Mouse (Mus musculus) telencephalon, adult 2 months (tissue): ENCODE measurements around the gene Grk4.

Experiments used
- DNase-seq: peaks from one replicate; pipeline ENCODE4 v3.0.0-alpha.2; 2011; ENCODE audit warnings: low read depth, low spot score

Grk4 gene

DNA sequence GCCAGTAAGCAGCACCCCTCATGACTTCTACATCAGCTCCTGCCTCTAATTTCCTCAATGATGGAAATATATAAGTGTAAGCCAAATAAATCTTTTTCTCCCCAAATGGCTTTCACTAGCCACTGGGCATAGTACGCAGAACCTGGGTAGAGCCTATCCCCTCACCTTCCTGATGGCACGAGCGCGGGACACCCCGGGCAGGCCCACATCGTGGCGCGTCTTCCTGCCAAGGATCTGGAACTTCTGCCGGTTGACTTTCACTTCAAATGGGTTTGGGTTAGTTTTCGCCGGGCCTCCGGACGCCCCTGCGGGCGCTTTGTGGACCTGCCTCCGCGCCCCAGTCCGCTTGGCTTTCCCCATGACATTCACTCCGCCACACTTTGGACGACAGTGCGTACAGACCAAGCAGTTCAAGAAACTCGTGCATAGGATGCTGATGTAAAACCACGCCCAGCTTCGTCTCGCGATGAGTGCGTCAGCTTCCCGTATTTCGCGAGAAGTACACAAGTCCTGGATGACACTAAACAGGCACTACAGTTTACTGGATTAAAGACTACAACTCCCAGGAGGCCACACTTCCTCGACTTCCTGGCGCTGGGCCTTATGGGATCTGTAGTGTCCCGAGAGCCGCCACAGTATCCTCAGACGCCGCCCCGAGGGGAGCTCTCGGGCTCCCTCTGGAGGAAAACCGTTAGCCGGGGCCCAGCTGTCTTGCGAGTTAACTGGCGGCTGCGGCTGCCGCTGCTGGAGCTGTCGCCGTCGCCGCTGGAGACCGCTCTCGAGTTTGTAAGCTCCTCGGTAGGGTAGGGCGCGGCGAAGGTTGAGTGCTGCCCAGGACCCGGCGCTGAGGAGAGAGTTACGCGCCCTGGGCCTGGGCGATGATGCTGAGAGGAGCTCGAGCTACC lies at the start of gene Grk4, which contains the start of gene Nop14:
Gene Grk4 (plus strand): TSS at position 694 of the 905 bp plus-strand sequence.
Gene Nop14 (minus strand): TSS at position 463 of the 905 bp plus-strand sequence.
- DNase-seq: peak; percentile 99

DNA sequence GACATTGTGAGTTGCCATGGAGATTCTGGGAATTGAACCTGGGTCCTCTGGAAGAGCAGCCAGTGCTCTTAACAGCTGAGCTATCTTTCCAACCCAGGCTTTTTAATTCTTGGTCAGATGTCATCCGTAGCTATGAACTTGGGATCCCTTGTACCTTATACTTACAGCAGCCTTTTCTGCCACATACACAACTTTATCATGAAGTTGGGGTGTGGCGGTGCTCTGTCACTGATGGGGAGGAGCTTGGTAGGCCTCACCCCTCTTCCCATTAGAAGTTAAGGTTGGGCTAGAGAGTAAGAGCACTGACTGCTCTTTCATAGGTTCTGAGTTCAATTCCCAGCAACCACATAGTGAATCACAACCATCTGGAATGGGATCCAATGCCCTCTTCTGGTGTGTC lies 27.2 kb upstream of the Grk4 start:
- DNase-seq: no peak

DNA sequence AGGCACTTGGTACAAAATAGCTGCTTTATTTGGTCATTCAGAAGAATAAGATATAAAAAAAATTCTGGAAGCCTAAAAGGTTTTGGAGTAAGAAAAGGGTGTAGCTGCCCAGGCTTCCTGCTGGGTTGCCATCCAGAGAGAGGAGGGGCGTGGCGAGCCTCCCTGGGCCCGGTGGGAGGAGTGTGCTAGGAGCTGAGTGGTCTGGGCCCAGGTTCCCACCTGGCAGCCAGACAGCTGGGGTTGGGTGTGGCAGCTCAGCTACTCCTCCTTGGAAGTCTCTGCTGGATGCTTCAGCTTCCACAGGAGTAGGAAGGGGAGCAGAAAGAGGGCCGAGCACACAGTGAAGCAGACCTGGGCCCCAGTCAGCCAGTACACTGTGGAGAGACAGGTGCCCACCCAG lies 26.5 kb upstream of the Grk4 start:
- no peak for DNase-seq

DNA sequence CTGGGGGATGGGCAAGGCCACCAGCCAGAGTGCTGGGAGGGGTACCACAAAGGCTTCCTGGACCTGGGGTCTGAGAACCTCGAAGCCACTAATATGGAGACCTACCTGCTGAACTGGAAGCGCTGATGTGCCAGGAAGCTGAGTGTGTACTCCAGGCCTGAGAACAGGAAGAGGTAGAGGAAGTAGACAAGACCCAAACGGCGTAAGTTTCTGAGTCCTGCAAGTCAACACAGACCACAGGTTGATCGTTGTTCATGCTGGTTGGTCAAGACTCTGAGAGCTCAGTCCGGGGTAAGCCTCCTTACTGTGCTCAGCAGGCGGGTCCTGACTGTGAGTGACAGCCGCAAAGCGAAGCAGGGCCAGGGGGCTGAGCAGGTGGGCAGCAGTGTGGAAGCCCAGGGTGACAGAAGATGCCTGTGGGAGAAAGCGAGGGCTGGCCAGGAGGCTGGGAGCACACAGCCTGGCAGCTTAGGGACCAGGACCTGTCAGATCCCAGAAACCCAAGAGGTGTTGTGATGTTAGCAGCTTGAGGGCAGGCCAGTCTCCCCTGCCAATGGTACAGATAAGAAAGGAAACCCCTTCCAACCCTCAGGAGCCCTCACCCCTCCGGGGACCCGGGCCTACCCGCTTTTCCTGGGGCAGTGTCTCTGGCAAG lies 25.3 kb upstream of the Grk4 start:
- DNase-seq: no peak

DNA sequence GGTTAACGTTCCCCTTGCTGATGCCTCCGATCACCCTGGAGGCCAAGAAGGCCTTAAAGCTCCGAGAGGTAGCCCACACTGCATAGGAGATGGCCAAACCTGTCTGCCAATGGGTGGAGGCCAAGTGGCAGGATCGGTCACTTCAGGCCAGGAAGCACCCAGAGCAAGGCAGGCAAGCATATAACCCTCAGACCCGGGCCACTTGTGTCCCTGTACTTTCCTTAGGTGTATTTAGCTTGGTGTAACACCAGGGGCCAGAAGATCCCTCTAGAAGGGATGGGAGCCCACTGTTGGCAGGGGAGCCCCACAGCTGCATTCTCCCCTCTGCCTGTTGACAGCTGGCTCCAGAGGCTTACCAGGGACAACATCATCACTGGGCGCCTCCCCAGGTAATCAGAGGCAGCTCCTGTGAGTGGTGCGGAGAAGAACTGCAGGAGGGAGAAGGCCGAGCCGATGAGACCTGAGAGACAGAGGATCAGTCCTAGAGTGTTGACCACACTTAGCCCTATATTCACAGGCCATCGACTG lies 24.4 kb upstream of the Grk4 start:
- DNase-seq: no peak

DNA sequence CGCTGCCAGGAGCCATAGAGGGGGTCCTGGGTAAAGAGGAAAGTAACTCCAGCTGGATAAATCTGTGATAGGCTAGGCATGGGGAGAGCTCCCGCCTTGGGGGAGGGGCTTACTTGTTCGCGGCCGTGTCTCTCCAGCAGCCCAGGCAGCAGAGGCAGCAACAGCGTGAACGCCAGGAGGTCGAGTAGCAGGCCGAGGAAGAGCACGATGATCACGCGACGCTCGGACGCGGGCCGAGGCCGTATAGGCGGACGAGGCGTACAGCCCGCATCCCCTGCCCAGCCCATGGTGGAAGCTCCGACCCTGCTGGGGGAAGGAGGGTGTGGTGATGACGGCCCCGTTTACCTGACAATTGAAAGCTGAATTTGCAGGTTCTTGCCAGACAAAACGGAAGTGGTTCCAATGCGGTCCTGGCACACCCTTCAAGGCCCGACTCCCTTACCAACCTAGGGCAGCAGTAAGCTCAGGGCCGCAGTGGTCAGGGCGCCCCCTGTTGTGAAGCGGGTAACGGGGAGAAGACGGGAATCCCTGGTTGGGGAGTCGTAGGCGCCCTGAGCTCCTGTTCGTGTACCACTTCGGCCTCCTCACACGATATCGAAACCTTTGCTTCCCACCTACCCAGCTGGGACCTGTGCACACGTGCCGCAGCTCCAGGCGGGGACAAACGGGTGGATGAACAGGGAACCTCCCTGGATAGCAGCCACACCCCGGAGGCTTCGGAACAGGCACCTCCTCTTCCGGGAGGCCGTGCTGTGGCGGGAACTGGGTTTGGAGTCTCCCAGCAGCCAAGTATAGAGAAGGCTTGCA lies 23.5 kb upstream of the Grk4 start, which contains the start of gene Mfsd10:
Gene Mfsd10 (minus strand): TSS at position 732 of the 807 bp plus-strand sequence.
- peak; percentile 74 for DNase-seq

DNA sequence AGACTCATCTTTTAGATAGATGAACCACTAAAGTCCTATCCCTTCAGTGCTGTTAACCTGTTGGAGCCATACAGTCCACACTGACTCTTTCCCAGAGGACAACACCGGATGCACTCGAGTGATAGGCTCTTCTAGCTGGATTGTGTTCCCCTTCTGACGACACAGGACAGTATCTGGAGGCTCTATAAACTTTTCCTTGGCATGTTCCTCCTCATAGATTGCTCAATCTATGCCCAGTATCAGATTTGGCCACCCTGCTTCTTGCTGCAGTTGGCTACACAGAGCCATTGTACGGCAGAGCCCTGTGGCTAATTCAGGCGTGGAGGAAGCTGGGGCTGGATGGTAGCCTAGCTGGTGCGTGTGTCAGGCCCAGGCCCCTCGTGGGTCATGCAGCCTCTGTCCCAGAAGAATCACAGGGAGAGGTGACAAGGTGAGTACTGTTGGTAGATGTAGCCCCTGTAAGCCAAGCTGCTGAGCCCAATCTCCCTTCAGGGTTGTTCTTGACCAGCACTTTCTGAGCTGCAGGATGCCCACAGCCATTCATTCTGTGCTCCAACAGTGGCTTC lies 22.5 kb upstream of the Grk4 start:
- no peak for DNase-seq

DNA sequence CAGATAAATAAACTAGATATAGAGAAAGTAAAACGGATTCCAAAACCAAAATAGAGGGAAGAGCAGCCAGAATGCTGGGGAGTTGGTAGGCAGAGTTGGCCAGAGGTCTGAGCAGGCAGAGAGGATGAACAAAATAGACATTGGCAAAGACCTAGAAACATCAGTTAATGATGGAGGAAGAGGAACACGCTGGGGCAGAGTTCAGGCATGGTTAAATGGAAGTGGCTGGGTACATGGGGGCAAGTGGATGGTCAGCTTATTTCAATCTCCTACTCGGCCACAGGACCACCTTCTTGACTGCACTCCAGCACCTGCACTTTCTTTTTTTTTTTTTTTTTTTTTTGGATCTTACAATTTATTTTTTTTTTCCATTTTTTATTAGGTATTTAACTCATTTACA lies 18.2 kb upstream of the Grk4 start:
- DNase-seq: no peak

DNA sequence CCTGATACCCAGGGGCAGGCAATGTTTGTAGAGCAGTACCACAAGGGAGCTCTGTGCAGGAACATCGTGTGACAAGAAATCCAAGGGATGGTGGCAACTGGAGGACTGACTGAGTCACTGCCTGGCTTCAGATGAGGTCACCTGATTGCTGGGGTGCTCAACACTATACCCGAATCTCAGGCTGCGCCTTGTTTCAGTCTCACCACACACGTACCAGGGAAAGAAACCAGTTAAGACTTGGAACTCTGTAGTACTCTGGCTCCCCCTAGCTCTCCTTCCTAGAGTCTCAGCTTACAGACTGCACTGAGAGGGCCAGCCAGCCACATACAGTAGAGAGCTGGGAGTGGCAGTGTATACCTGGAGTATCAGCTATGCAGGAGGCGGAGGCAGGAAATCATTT lies 17.2 kb upstream of the Grk4 start:
- DNase-seq: peak; percentile 67

DNA sequence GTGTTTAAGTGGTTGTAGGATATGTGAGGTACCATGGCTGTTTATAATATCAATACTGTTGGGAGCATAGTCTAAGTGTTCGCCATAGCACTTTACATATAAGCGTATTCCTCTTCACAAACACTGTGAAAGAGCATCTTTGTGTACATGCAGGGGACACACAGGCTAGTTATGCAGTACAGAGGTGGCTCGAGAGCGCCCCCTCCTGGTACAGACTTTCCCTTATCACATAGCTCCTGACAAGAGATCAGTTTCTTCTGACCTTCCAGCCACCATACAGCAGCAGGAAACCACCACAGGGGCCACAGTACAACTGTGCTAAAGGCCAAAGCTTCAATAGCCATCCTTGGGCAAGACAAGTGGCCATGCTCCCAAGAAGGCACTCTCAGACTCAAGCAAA lies 12.6 kb upstream of the Grk4 start:
- DNase-seq: no peak

DNA sequence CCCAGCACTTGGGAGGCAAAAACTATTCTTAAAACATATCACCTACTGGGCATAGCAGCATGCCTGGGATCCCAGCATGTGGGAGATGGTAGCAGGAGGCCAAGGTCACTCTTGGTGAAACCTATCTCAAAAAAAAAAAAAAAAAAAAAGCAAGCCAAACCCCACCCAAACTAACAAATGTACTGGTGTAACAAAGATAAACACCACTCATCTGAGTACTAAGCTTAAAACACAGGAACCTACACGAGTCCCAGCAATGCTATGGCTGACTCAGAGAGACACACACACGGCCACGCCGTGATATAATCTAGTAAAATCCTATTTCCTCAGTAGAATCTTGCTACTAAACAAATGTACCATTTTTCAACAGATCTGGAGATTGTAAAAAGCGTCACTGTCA lies 7.2 kb upstream of the Grk4 start:
- DNase-seq: no peak

DNA sequence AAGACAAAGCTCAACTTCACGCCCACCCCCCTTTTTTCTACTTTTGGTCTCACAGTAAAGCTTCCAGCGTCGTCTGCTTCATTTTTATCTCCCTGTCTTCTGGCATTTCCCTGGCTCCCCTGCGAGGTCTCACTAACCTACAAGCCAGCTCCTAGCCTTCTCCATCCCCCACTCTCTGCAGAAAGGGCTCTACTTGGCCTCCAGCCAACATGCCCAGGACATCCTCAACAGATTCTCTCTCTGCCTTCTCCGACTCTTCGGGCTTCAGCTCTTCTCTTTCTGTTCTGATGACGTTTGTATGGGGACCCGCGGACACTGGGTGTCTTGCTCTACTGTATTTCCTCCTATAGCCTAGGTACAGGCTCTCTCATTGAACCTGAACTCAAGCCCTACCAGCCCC lies 5.3 kb upstream of the Grk4 start:
- DNase-seq: no peak

DNA sequence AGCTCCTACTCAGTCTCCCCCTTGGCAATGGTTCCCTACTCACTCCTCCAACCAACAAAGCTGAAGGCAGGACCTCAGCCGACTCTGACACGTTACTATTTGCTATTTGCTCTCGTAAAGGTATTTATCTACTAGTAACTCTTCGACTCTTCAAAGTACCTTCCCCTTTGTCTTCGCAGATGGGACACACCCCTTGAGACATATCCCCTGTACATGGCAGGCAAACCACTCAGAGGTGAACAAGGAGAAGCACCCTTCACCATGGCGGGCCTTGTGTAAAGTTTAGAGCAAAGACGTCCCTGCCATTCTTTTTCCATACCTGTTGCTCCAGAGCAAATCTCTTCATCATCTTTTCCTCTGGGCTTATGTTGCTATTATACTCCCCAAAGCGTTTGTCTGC lies 2.6 kb upstream of the Grk4 start:
- DNase-seq: no peak

DNA sequence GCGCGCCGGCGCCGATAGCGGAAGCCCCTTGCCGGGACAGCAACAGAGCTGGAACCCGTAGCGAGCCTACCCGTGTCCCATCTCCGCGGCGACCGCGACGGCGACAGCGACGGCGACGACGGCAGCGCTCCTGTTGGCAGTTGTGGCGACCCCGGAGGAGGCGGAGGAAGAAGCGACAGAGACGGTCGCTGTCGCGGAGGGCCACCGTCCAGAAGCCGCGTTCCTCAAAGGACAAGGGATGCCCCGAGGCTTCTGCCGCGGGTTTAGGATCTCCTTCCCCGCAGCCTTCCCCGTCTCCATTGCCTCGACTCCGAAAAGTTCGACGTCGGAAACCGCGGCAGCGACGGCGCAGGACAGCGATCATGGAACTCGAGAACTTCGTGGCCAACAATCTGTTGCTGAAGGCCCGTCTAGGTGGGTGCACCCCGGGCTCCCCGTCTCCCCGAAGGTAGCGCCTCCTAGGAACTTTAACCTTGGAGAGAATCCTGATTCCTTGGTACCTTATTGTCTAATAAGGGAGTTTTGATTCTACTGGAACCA lies 482 bp downstream of the Grk4 start:
- no peak for DNase-seq

DNA sequence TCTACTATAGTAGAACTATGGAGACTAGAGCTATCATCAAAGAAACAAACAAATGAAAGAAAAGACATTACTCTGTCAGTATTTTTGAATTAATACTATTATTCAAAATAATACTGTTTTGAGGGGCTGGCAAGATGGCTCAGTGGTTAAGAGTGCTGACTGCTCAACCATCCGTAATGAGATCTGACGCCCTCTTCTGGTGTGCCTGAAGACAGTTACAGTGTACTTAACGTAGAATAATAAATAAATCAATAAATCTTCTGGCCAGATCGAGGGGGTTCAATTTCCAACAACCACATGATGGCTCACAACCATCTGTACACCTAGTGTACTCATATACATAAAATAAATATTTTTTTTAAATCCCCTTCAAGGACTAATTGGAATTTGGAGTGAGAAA lies 1.7 kb downstream of the Grk4 start:
- no peak for DNase-seq

DNA sequence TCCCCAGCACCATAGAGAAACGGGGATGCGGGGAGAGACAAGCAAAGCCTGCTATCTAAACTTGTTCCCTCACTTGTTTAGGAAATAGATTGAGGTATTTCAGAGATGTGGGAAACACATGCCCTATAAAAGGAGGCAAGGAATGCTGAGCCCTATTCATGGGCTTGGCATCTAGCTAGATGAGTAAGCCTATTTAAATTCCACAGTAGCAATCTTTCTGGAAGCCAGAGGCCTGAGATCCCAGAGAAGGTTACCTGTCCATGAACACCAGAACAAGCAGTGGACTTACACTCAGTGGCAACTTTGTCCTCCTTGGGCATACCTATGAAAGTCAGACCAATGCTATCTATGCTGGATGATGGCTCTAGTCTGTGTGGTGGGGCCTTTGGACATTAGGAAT lies 3.1 kb downstream of the Grk4 start:
- no peak for DNase-seq

DNA sequence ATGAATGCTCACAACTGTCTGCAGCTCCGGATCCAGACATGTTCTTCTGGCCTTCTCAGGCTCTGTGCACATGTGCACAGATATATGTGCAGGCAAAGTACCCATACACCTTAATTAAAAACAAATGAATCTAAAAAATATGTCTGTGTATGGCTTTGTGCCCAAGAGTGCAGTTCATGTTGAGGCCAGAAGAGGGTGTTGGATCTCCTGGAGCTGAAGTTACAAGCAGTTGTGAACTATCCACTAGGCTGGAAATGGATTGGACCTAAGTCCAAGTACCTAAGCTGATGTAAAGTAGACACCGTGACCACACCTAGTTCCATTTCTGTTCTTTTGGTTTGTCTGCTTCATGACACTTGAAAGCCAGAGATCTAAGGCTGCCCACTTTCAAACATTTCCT lies 9.3 kb downstream of the Grk4 start:
- no peak for DNase-seq

DNA sequence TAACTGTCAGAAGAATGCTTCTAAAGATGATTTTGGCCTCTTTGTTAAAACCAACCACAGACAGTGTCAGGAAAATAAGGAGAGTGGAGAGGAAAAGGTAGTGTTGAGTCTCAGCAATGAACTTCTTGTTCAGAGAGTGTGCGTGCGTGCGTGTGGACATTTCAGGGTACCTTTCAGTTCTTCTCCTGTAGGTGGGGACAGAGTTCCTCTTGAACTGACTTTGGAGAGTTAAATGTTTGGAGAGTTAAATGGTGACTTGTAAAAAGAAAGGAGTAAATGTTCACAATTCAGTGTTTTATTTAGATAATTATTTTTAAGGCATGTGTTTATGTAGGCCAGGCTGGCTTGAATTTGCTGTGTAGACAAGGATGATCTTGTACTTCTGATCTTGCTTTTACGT lies 10.1 kb downstream of the Grk4 start:
- no peak for DNase-seq

DNA sequence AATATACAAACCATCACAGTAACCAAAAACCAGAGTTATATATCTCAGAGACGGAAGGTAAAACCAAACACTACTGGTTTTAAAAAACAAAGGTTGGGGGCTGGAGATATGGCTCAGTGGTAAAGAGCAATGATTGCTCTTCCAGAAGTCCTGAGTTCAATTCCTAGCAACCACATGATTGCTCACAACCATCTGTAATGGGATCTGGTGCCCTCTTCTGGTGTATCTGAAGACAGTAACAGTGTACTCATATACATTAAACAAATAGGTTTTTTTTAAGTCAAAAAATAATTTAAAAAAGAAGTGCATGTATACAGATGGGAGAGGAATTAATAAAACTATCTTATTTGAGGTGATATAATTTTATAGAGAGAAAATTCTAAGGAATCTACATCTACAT lies 29.7 kb downstream of the Grk4 start:
- DNase-seq: no peak

DNA sequence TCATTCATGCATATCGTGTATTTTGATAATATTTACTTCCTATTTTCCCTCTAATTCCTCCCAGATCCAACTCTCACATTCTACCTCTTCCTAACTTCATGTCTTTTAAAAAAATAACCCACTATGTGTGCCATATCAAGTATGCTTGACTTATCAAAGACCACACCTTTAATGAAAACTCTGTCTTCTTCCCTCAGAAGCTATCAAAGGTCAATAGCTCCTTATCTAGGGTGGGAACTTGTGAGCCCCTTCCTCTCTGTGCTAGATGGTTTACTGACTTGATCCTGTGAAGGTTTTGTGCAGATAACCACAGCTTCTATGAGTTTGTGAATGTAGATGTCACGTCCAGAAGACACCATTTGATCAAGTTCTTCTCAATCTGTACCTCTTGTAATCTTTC lies 32.6 kb downstream of the Grk4 start:
- DNase-seq: no peak

DNA sequence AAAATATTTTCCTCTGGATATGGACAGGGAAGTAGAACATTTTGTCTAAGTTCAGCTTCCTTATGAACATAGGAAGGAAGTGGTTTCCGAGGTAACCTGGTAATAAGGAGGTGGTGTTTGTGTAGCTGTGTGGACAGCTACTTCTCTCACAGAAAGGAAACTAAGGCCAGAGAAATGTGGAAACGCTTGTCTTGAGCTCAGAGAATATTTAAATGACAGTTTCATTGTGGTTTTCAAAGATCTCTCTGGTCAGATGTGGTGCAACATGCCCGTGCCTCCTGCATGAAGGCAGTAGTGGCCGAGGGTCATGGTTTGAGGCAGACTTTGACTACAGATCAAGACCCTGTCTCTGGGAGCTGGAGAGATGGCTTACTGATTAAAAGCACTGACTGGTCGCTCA lies 35.3 kb downstream of the Grk4 start:
- no peak for DNase-seq
